Mouse (Mus musculus) heart, postnatal 4 days (tissue): ENCODE results near the gene Itpkb. TPM values are rescaled to one million over a fixed set of nuclear protein-coding genes. Genes with fewer than 3 reads are reported as not detected.
A peak's percentile ranks its signal among the peaks of the same experiment; 100 is the strongest.

Experiments used
- DNase-seq: peaks from one replicate; pipeline ENCODE4 v3.0.0; 2021
- total RNA-seq, 2 experiments: library from RNA; stranded (reverse); gene quantifications; 2 replicates each; pipeline ENCODE4 v1.2.3; 2021

Itpkb gene
- total RNA-seq, 2 experiments from 2014 or later: 62.2 to 67.2 TPM

GRCm38 (mm10) chr1:180400691-180401455 lies 70.6 kb downstream of the Itpkb start:
- no peak for DNase-seq

- no peak for DNase-seq
Measured at GRCm38 (mm10) chr1:180401725-180402124, 71.4 kb downstream of the Itpkb start.

- peak; percentile 56 for DNase-seq
Measured at GRCm38 (mm10) chr1:180402481-180403081, 72.3 kb downstream of the Itpkb start.

- DNase-seq: no peak
Measured at GRCm38 (mm10) chr1:180403357-180403693, 73.0 kb downstream of the Itpkb start.

GRCm38 (mm10) chr1:180403694-180404606 lies 73.7 kb downstream of the Itpkb start:
- peak; percentile 64 for DNase-seq

GRCm38 (mm10) chr1:180404706-180405105 lies 74.4 kb downstream of the Itpkb start:
- DNase-seq: no peak

- peak; percentile 63 for DNase-seq
Measured at GRCm38 (mm10) chr1:180405576-180406335, 75.5 kb downstream of the Itpkb start.

GRCm38 (mm10) chr1:180406336-180407035 lies 76.2 kb downstream of the Itpkb start:
- DNase-seq: no peak

- peak; percentile 83 for DNase-seq
Measured at GRCm38 (mm10) chr1:180407171-180407671, 76.9 kb downstream of the Itpkb start.

GRCm38 (mm10) chr1:180407727-180408719 lies 77.7 kb downstream of the Itpkb start:
- no peak for DNase-seq

GRCm38 (mm10) chr1:180408832-180409231 lies 78.5 kb downstream of the Itpkb start:
- peak; percentile 52 for DNase-seq

GRCm38 (mm10) chr1:180409771-180410170 lies 79.5 kb downstream of the Itpkb start:
- DNase-seq: no peak

- DNase-seq: no peak
Measured at GRCm38 (mm10) chr1:180410306-180410705, 80.0 kb downstream of the Itpkb start.

GRCm38 (mm10) chr1:180415064-180415463 lies 84.8 kb downstream of the Itpkb start:
- DNase-seq: no peak

GRCm38 (mm10) chr1:180415836-180416235 lies 85.6 kb downstream of the Itpkb start:
- DNase-seq: no peak

- no peak for DNase-seq
Measured at GRCm38 (mm10) chr1:180417118-180417517, 86.8 kb downstream of the Itpkb start.

GRCm38 (mm10) chr1:180419059-180419458 lies 88.8 kb downstream of the Itpkb start:
- DNase-seq: no peak

- no peak for DNase-seq
Measured at GRCm38 (mm10) chr1:180420496-180421164, 90.3 kb downstream of the Itpkb start.

- no peak for DNase-seq
Measured at GRCm38 (mm10) chr1:180421165-180421909, 91.1 kb downstream of the Itpkb start.
